In genomic region chr14:61320765-61321164, GRCm38 (mm10) we compare ENCODE assay signal across 17 mouse cellular contexts. TPM values are rescaled to one million over a fixed set of nuclear protein-coding genes. Genes with fewer than 3 reads are reported as not detected.
DNase-seq lines count a peak whose midpoint lies in the region; ATAC-seq and TF ChIP-seq lines count a peak whose summit lies in the region.
"Had no signal": no experiment of that assay in that cellular context is flagged by ENCODE, and none has a peak within 500 bp of the region (broad histone marks: within the 10 kb centered on the region; RNA-seq: fewer than 3 reads in every experiment).

No protein-coding gene starts in this region.

- no peaks in the 10 kb centered on the region for H3K27me3 ChIP-seq in lung, postnatal 0 days (replicated peaks; ENCODE audit: insufficient read depth, low read length)
- no peaks in the 10 kb centered on the region for H3K27me3 ChIP-seq in intestine, embryonic 15.5 days (replicated peaks)
- H3K27me3 ChIP-seq in stomach, embryonic 16.5 days (ENCODE audit: control insufficient read depth, insufficient read depth, low read length), result no peaks in the 10 kb centered on the region
- H3K27me3 ChIP-seq in forebrain, embryonic 10.5 days (ENCODE audit: poor library complexity, severe bottlenecking), result no peaks in the 10 kb centered on the region
- H3K27me3 ChIP-seq: embryonic facial prominence, embryonic 15.5 days; forebrain, embryonic 12.5 days; heart, embryonic 15.5 days had no signal

- H3K4me2 ChIP-seq in lung, postnatal 0 days (replicated peaks; ENCODE audit: low read depth, low read length), result no peak overlapping the region
- H3K4me2 ChIP-seq in intestine, embryonic 15.5 days (replicated peaks), result no peak overlapping the region
- no peak overlapping the region for H3K4me2 ChIP-seq in stomach, embryonic 16.5 days (ENCODE audit: low read depth, low read length)
- H3K4me2 ChIP-seq: embryonic facial prominence, embryonic 15.5 days; forebrain, embryonic 12.5 days; heart, embryonic 15.5 days; midbrain, embryonic 11.5 days had no signal

- no peaks in the 10 kb centered on the region for H3K9me3 ChIP-seq in lung, postnatal 0 days (ENCODE audit: low read length)
- H3K9me3 ChIP-seq in intestine, embryonic 15.5 days, result no peaks in the 10 kb centered on the region
- H3K9me3 ChIP-seq in stomach, embryonic 16.5 days (replicated peaks; ENCODE audit: control insufficient read depth, low read length), result 0 out of 2 replicates have a peak, but pooled peaks cover 3% of the 10 kb centered on the region
- peaks cover 10% of the 10 kb centered on the region; the same call in 1 of the 2 replicates for H3K9me3 ChIP-seq in forebrain, embryonic 10.5 days
- H3K9me3 ChIP-seq: heart, embryonic 15.5 days had no signal

- no peak for TF ChIP-seq EP300 in lung, postnatal 0 days (IDR thresholded peaks at IDR 0.05)

- H3K9ac ChIP-seq in lung, postnatal 0 days (replicated peaks; ENCODE audit: low read depth), result no peak overlapping the region
- no peak overlapping the region for H3K9ac ChIP-seq in intestine, embryonic 15.5 days
- H3K9ac ChIP-seq in stomach, embryonic 16.5 days (ENCODE audit: low read length), result no peak overlapping the region
- H3K9ac ChIP-seq: embryonic facial prominence, embryonic 15.5 days; forebrain, embryonic 12.5 days; heart, embryonic 15.5 days had no signal

- 82% methylated on average over 1 of the region's 1 CpGs for WGBS in lung, postnatal 0 days
- 97% methylated on average over 1 of the region's 1 CpGs for whole genome bisulfite sequencing in lung, adult 2 months
- WGBS in intestine, embryonic 15.5 days, result 62% methylated on average over 1 of the region's 1 CpGs
- WGBS in stomach, embryonic 16.5 days, result 62% methylated on average over 1 of the region's 1 CpGs
- 92% methylated on average over 1 of the region's 1 CpGs for WGBS in forebrain, embryonic 10.5 days

- no peak for TF ChIP-seq POLR2A in lung, adult 2 months (IDR thresholded peaks at IDR 0.05; ENCODE audit: borderline replicate concordance, extremely low read depth, low read depth, low read length)

- no peak overlapping the region for H3K4me3 ChIP-seq in lung, postnatal 0 days (ENCODE audit: low read depth, low read length)
- no peak overlapping the region for H3K4me3 ChIP-seq in lung, adult 2 months (replicated peaks; ENCODE audit: extremely low read depth, low read depth, low read length)
- H3K4me3 ChIP-seq in intestine, embryonic 15.5 days (replicated peaks), result no peak overlapping the region
- H3K4me3 ChIP-seq in stomach, embryonic 16.5 days (replicated peaks; ENCODE audit: low read length), result no peak overlapping the region
- no peak overlapping the region for H3K4me3 ChIP-seq in forebrain, embryonic 10.5 days
- H3K4me3 ChIP-seq: embryonic facial prominence, embryonic 15.5 days; forebrain, embryonic 12.5 days; heart, embryonic 15.5 days had no signal

- no peak for TF ChIP-seq CTCF in lung, postnatal 0 days (IDR thresholded peaks at IDR 0.05)
- no peak for TF ChIP-seq CTCF in lung, adult 2 months (IDR thresholded peaks at IDR 0.05; ENCODE audit: insufficient read depth, low read length)

- peak; percentile 16 for DNase-seq in lung, postnatal 0 days (ENCODE audit: low spot score)
- DNase-seq in lung, adult 2 months, result no peak
- peak; percentile 66 for DNase-seq in adrenal gland, postnatal 14 days
- no peak for DNase-seq in forebrain, embryonic 10.5 days (ENCODE audit: extremely low spot score, low spot score)
- no peak for DNase-seq in left cerebral cortex, postnatal 4 days
- DNase-seq: cerebellum, adult 18-20 months; kidney, adult 11 months; kidney, postnatal 10 days; layer of hippocampus, adult 9-11 months; thymus, postnatal 4 days had no signal

- ATAC-seq in lung, postnatal 0 days, result peak; percentile 38; the same call in 1 of the 2 replicates
- peak; percentile 75 for ATAC-seq in intestine, embryonic 15.5 days
- ATAC-seq in stomach, embryonic 16.5 days (ENCODE audit: insufficient read depth, low FRiP score), result peak; percentile 77
- ATAC-seq: CD4-positive, CD25-positive, alpha-beta regulatory T cell, adult 4 months had no signal

- no peaks in the 10 kb centered on the region for H3K36me3 ChIP-seq in lung, postnatal 0 days (ENCODE audit: insufficient read depth, low read length)
- H3K36me3 ChIP-seq in intestine, embryonic 15.5 days, result no peaks in the 10 kb centered on the region
- H3K36me3 ChIP-seq in stomach, embryonic 16.5 days (ENCODE audit: control insufficient read depth, insufficient read depth, low read length), result no peaks in the 10 kb centered on the region
- no peaks in the 10 kb centered on the region for H3K36me3 ChIP-seq in forebrain, embryonic 10.5 days (replicated peaks)
- H3K36me3 ChIP-seq: embryonic facial prominence, embryonic 15.5 days; forebrain, embryonic 12.5 days; heart, embryonic 15.5 days had no signal

- no peaks in the 10 kb centered on the region for H3K4me1 ChIP-seq in lung, postnatal 0 days (ENCODE audit: insufficient read depth, low read depth, low read length)
- H3K4me1 ChIP-seq in lung, adult 2 months (ENCODE audit: control insufficient read depth, insufficient read depth, low read length), result no peaks in the 10 kb centered on the region
- no peaks in the 10 kb centered on the region for H3K4me1 ChIP-seq in intestine, embryonic 15.5 days (replicated peaks)
- 0 out of 2 replicates have a peak, but pooled peaks cover 5% of the 10 kb centered on the region for H3K4me1 ChIP-seq in stomach, embryonic 16.5 days (ENCODE audit: control insufficient read depth, insufficient read depth, low read length)
- H3K4me1 ChIP-seq in forebrain, embryonic 10.5 days, result no peaks in the 10 kb centered on the region
- H3K4me1 ChIP-seq: forebrain, embryonic 12.5 days; heart, embryonic 15.5 days had no signal

- intact Hi-C loops in left cerebral cortex, postnatal 4 days (cut with DNase I), result no loop called here

- H3K27ac ChIP-seq in lung, postnatal 0 days (ENCODE audit: low read length), result no peak overlapping the region
- no peak overlapping the region for H3K27ac ChIP-seq in intestine, embryonic 15.5 days
- 0 out of 2 replicates have a peak overlapping the region, but pooled peaks have one; percentile 6 for H3K27ac ChIP-seq in stomach, embryonic 16.5 days (ENCODE audit: low read length)
- no peak overlapping the region for H3K27ac ChIP-seq in forebrain, embryonic 10.5 days
- H3K27ac ChIP-seq: embryonic facial prominence, embryonic 15.5 days; forebrain, embryonic 12.5 days; heart, embryonic 15.5 days had no signal

RNA-seq across cellular contexts. Expression of gene Arl11, which starts 11.2 kb away (rescaled TPM):
- polyA plus RNA-seq in lung, postnatal 0 days (2015; fragmentation: Nextera tagmentation; extraction: Ambion mirVana), result 4.6 and 5.0 TPM in 2 replicates
- 5.6 and 10.4 TPM in 2 replicates for polyA plus RNA-seq in lung, adult 2 months (2012; rRNA removed)
- total RNA-seq in adrenal gland, postnatal 14 days (2021), result 0.34 and 0.37 TPM in 2 replicates
- 0.78 and 1.1 TPM in 2 replicates for polyA plus RNA-seq in intestine, embryonic 15.5 days (2015; fragmentation: Nextera tagmentation; extraction: Ambion mirVana)
- polyA plus RNA-seq in stomach, embryonic 16.5 days (2015; fragmentation: Nextera tagmentation; extraction: Ambion mirVana), result 1.4 and 1.6 TPM in 2 replicates
- 0.19 and 0.31 TPM in 2 replicates for polyA plus RNA-seq in forebrain, embryonic 10.5 days (2016; fragmentation: Nextera tagmentation; extraction: Ambion mirVana)
- under 1 TPM in 1 of 2 experiments, not detected in 1; 0.42 TPM for total RNA-seq in left cerebral cortex, postnatal 4 days (2021)
- polyA plus RNA-seq: CD4-positive, CD25-positive, alpha-beta regulatory T cell, adult 4 months had no signal

RNA-seq across cellular contexts. Expression of gene Ebpl, which starts 39.5 kb away (rescaled TPM):
- polyA plus RNA-seq in lung, postnatal 0 days (2015; fragmentation: Nextera tagmentation; extraction: Ambion mirVana), result 2.9 and 3.6 TPM in 2 replicates
- polyA plus RNA-seq in lung, adult 2 months (2012; rRNA removed), result 1.3 and 1.7 TPM in 2 replicates
- 3.9 and 5.0 TPM in 2 replicates for total RNA-seq in adrenal gland, postnatal 14 days (2021)
- 7.5 and 8.8 TPM in 2 replicates for polyA plus RNA-seq in intestine, embryonic 15.5 days (2015; fragmentation: Nextera tagmentation; extraction: Ambion mirVana)
- 7.4 and 8.8 TPM in 2 replicates for polyA plus RNA-seq in stomach, embryonic 16.5 days (2015; fragmentation: Nextera tagmentation; extraction: Ambion mirVana)
- polyA plus RNA-seq in forebrain, embryonic 10.5 days (2016; fragmentation: Nextera tagmentation; extraction: Ambion mirVana), result 8.9 and 9.1 TPM in 2 replicates
- 1 to 10 TPM; 7.0 to 7.4 TPM for total RNA-seq in left cerebral cortex, postnatal 4 days (2021)

Comparison
In these comparisons a context has a peak if more than half of its experiments do, and no peak if none do; other contexts are left out.
1. DNase-seq: peak in lung, postnatal 0 days (single experiment) and adrenal gland, postnatal 14 days (single experiment); none in lung, adult 2 months (single experiment), forebrain, embryonic 10.5 days (single experiment) and left cerebral cortex, postnatal 4 days (single experiment).
2. Peak in every context shown above with its lines, with median percentiles within 50 percentile points of each other: ATAC-seq.